Mouse (Mus musculus) cortical plate, adult 2 months (tissue): Measurements from ENCODE around the gene Hspa4.

ENCODE experiments used
- CTCF ChIP-seq: fragments of 200-500 bp; IDR thresholded peaks from 2 replicates; pipeline ENCODE4 v1.5.1; 2011; ENCODE audit warnings: mild to moderate bottlenecking, control low read depth, low read length; ENCODE audit not compliant: insufficient read depth; ENCODE audit errors: extremely low read depth
- POLR2A ChIP-seq: fragments of 200-500 bp; IDR thresholded peaks from 2 replicates; pipeline ENCODE4 v1.6.1; 2011; ENCODE audit warnings: mild to moderate bottlenecking, low read length, control low read depth; ENCODE audit not compliant: insufficient read depth; ENCODE audit errors: extremely low read depth

- no peak for TF ChIP-seq CTCF
- TF ChIP-seq POLR2A = no peak
These were observed 45.8 kb downstream of the Hspa4 start for GRCm38 (mm10) chr11:53254428-53254827.
